Mouse (Mus musculus) spleen, adult 18-20 months (tissue): Measurements from ENCODE around the gene Nrxn1.
A peak's percentile ranks its signal among the peaks of the same experiment; 100 is the strongest.

ENCODE experiments used
- DNase-seq, 2 experiments: peaks; one replicate each; pipeline ENCODE4 v3.0.0; 2022; ENCODE audit warnings: mixed read lengths in 2 of 2

Gene Nrxn1

DNA sequence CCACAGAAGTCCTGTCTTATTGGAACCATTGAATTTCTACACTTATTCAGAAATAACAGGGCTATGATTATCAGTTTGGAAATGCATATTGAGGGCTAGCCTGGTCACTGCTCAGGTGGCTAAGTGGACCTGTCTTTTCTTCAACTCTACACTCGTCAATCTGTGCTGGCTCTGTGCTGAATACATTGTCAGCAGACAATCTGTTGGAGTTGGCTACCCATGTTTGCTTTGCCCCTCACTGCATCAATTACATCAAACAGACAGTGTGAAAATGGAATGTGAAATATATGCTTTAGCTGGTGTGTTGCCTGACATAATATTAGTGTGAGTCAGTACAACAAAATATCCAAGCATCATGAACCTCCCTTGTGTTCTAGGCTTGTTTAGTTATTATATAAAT is 438.4 kb downstream of the Nrxn1 start:
- DNase-seq = no peak

DNA sequence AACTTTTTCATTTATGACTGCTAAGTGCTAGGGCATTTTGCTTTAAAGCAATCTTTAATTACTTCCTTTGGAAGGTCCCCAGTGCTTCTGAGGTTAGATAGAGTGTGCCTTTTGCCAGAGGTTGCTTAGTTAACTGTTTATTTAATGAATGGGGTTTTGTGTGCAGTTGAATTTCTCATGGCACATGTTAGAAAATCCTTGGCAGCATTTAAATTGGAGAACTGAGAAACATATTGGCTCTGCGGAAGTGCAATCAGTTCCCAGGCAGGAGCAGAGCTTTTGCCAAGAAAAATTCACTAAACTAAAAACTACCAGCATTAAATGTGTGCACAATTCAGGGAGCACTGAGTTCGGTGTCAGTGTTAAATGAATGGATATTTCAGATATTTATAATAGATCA is 439.5 kb downstream of the Nrxn1 start:
- DNase-seq = no peak

DNA sequence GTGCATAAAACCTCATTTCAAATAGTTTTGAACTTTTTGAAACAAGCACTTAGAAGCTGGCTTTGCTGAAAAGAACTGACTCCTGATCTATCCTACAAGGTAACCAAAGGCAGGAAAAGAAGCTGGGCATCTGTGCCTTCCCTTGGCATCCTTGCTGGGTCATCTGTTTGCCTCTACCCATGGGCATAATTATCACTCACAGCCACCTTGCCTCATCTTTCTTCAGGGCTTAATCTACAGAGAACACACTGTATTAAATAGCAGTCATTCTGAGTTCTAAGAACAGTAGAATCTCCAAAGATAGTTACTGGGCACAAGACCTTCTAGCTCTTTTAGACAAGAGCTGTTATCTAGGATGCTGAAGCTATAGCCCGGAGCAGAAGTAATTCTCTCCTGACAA is 442.6 kb downstream of the Nrxn1 start:
- no peak for DNase-seq

DNA sequence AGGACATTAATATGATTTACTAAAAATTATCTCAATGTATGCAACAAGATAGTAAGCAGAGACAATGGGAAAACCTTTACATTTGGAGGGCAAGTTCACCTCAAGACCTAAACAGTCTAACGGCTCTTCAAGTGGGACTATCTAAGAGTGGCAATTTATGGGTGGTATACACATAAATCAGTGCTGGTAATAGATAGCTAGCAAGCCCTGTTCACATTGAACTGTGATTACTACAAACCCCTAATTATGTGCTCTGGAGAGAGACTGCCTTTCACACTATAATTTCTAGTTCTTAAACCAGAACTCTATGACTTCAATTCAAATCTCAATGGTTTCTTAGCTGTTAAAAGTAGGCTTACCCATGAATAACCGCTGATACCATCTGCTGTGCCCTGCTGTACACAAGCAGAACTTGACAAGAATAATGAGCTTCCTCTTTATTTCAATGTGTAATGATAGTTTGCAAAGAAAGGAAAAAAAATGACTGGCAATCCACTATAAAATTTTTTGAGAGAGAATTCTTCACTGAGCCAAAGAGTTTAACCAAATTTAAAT is 453.8 kb downstream of the Nrxn1 start:
- DNase-seq = no peak

DNA sequence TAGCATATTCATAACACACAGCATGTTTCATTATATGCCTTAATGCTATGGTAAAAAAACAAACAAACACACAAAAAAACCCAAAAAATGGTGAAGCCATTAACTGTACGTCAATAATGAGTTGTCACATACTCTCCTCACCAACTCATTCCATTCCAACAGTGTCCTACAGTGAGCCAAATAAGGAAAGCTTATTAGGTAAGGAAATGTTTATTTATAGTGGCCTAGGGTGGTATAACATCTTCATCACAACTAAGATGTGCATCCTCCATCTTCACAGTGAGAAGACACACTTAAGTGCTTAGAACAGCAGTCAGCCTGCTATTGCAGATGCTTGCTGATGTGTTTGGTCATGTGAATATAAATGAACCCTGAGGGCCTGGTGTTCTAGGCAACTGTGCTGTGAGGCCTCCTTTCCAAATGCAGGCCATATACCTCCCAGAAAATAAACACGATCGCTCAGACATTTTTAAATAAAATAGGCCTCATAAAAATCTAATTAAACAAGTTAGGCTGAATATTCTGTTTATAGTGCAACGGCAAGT is 454.6 kb downstream of the Nrxn1 start:
- DNase-seq = no peak

DNA sequence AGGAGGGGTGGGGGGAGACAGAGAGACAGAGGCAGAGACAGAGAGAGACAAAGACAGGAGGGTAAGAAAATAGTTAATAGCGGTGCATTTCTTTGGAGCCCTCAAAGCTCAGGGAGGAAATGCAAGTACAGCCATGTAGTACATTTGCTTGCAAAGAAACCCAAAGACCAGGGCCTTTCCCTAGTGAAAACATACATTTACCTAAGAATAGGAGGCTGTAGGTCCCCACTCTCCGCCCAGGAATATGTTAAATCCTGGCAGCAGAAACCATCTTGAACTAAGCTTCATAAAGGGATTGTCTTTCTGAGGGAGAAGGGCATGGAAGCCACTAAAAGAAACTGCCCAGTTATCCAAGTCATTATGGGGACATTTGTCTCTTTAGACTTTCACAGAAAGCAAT is 461.5 kb downstream of the Nrxn1 start:
- no peak for DNase-seq

DNA sequence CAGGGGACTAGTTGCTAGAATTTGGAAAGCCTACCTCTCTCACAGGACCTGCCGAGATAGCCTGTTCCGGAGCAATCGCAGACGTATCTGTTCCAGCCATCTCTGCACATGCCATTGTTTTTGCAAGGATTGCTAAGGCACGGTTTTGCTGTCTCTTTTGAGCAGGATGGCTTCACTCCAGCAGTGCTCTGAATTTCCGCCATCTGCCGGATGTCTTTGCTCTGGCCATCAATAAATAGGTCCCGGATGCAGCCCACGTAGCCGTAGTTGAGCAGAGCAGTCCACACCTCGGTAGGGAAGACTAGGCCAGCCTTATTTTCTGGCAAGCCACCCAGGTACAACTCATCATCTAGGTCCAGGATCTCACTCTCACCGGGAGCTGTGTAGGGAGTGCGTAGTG is 463.0 kb downstream of the Nrxn1 start:
- DNase-seq = no peak

DNA sequence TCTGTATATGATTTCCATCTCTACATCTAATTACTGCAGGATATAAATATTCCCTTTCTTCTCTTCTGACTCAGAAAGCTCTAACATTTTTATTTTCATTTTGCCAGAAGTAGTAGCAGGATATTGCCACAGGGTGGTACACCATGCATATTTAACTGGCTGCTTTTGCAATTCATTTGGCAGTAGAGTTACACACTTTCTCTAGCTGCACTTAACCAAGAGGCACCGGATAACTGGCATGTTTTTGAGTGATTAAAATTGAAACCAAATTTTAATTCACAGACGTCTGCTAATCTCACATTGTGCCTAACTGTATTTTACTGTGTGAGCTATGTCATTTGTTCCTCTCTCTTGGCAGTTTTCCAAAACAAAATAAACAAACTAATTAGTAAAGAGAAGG is 464.4 kb downstream of the Nrxn1 start:
- DNase-seq = no peak

DNA sequence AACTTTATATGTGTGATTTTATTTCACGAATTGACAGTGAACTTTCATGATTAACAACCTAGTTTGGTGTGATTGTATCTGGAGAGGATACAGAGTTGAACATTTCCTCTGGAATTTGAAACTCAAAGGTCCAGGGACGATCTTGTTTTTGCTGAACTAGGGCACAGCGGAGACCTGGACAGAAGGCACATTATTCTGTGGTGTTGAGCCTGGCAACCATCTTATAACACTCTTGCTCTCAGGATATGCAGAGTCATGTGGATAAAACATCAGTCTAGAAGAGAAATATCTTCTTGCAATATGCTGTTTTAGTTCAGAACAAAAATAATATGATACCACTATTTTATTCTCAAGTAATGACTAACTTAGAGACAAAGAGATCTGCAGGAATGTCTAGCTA is 464.9 kb downstream of the Nrxn1 start:
- no peak for DNase-seq

DNA sequence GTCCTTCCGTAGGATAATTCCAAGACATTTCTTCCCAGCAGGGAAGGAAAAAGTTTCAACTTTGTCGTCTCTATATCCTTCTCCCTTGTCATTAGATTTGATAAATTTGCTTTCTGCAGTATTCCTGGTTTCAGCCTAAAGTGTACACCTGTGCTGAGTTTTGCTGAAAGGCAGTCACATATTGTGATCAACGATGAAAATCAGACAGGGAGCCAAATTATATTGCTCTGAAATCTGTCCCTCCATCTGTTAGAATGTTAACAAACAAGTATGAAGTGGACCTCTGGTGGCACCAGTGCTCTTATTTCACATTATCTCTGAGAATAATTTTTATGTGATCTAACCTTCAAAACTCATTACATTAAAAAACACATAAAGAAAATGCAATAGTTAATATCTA is 465.5 kb downstream of the Nrxn1 start:
- DNase-seq = no peak

DNA sequence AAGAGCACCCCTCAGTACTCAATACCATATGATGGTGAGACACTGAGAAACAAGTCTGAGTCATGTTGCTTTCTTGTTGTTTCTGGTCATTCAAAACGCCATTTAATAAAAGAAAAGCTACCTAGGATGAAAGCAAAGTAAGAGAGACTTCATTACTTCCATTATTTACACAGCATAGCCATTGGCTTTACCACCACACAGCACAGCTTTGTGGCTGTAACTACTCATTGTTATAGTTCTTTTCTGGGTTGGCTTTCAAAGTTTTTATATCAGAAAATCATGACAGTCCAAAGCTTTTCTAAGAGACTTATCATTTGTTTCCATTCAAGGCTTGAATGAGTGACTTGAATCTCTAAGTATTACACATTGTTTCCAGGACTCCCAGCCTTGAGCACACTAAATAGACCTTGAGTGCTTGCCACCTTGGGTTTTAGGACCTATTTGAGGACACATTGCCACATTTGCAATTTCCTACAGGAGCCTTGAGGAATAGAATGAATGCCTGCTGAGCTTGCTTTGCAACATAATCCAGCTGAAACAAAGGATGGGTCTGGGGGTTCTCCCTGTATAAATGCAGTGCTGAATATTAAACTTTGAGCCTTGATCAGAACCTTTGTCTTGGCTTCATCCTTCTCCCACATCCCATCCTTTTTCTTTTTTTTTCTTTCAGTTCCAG is 468.1 kb downstream of the Nrxn1 start:
- no peak for DNase-seq

DNA sequence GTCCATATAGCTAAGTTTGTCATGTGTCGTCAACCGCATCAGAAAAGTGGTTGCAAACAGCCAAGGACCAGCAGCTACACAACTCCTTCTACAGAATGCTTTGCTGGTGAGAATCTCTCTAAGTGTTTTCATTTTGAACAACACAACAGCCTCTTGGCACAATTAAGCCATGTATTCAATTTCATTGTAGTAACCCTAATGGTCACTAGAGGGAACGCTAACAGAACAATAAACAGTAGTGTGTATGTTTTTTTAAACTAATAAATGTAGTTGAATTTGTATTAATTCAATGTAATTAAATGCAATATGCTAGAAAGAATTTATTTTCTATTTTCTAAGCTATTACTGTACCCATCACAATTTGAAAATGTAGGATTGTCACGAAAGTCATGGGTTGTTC is 471.0 kb downstream of the Nrxn1 start:
- DNase-seq = no peak

DNA sequence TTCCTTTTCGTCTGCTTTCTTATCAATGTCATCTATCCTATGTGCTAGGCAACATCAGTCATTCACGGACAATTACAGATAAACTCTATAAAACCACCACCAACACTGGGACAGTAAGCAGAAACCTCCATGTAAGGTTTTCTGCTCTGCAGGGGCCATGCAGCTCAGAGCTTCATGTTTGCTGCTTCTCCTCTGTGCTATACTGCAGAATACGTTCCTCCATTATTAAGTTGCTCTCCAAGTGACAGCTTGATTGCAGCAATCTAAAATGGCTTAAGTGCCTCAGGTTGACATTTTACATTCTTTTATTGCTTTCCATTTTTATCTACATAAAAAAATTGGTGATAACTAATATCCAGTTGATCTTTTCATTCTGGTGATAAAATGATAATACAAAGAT is 477.9 kb downstream of the Nrxn1 start:
- no peak for DNase-seq

DNA sequence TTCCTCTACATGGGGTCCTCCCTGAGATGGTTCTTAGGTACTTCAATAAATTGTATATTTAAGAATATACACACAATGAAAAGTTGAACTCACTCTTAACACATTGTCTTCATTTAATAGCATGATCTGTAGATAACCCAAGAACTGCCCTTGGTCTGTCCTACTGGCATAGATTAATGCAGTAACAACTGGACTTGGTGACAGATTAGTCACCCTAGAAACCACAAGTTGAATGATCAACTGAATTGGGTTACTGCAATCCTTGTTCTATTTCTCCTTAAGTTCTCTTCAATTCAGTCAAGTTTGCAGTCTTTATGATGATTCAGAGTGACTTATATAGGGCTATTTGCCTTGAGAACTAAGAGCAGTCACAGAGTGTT is 485.5 kb downstream of the Nrxn1 start:
- no peak for DNase-seq

DNA sequence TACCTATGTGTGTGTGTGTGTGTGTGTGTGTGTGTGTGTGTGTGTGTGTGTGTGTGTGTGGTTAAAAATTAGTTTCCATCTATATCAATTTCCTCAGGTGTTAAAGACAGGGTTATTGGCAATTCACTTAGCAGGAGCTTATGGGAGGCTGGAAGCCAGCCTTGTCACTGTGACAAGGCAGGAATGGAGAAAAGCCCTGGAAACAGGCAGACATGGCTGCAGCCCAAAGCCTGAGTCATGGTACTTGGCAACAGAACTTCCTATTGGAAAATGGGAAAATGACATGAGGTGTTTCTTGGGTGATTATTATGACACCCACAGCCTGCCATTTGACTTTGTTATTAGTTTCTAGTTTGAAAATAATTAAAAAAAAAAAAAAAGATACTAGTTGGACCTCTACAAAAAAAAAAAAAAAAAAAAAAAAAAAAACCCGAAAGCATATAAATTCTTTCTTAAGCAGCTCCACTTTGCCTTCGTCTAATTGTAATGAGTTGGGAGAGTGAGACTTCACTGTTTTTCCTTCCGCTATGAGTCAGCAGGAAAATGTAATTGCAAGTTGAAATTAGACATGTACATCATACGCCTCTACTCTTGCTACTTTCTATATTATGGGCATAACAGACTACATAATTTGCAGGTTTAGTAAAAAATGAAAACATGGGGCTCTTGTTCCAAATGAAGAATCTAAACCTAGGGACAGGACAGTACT is 486.0 kb downstream of the Nrxn1 start:
- DNase-seq = no peak

DNA sequence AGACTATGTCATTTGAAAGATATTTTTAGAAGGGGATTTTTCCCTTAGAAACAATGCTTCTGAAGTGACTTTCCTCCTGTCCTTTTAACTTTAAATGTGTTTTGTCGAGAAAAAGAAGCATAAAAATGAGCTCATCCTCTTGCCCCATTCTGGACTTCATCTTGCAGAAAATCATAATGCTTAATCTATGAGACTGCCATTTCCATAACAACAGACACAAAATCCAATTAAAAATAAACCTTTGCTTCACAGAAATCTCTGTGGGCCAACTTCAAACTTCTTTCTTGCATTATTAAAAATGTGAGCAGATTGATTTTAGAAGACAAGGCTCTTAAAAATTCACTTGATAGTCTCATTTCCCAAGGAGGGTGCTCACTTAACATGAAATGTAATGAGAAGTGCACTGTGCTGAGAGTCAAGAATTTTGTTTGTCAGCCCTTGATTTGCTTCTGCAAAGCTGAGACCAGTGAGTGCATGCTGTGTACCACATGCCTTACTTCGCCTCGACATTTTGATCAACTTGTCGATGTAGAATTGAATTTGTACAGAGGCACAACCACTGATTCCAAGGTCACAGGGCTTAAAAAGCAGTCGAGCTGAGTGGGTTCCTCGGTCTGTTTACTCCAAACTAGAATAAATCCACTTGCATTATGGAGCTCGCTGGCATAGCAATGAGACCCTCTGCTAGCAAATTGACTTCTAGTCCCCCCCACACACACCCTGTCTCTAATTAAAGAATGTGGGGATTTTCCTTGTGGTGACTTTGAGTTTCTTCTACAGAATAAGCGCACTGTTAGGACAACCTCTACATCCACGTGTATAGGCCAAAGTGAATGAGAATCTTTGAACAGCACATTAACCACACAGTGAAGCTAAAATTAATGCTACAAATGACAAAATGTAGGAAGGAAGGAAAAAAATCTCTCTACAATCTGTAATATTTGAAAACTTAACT is 493.0 kb downstream of the Nrxn1 start:
- no peak for DNase-seq

DNA sequence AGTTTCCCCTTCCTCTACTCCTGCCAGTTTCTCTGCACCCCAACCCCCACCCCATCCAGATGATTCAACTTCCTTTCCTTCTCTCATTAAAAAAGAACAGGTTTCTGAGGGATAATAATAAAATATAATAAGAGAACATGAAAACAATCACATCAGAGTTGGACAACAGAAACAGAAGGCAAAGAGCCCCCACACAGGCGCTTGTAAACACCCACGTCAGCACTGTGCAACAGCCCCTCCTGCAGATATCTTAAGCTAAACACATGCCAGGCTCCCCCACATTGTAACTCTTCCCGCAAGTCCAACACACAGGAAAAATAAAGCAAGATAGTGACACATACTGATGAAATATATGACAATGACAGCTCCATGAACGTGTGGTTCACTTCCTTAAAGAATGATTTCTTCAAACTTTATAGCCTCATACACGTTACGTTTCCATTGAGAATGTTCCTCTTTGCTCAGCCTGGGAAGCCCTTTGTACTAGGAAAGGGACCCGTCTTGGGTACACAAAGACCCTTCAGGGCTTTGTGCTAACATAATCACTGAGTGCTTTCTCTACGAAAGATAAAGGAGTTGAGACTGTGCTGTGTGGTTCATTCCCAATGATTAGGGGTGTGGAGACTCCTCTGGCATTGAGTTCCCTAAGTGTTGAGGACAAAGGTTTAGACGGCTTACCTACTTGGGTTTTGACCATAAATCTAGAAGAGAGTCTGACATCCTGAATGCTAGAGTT is 497.9 kb downstream of the Nrxn1 start:
- DNase-seq = no peak

DNA sequence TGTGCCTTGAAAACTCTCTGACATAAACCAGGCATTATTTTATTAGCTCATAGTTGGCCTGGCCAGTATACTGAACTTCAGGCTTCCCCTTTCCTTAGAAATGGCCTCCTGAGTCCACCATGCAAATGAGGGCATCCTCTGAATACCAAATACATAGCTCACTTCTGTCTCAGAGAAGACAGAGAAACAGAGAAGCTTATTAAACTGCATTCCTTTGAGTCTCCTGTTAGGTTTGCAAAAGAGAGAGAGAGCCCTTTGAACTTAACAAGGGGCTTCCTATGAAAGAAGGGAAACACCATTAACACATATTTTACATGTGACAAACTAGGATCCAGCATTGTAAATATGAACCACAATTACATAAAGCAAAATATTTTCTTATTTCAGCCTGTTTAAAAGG is 506.0 kb downstream of the Nrxn1 start:
- no peak for DNase-seq

DNA sequence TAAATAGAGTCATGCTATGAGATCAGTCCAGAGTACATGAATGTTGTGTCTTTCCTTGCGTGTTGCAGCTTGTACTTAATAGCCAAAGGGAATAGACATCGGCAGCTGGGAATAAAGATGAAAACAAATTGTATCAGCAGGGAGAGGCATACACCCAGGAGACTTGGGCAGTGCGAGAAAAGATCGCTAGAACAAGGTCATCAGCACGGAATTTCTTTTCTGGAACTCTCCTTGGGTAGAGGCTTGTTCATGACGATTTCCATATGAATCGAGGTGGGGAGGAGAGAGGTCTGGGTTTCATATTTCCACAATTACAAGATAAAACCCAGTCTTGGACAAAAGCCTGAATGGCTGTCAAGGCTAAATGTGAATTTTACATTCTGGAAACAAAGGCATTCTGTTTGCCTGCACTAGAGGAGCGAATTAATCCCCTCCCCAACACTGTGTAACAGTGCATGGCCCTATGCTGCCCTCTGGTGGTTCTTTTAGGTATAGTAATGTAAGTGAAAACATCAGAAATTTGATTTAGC is 508.1 kb downstream of the Nrxn1 start:
- DNase-seq = peak in 1 of 2 experiments; percentile 1

DNA sequence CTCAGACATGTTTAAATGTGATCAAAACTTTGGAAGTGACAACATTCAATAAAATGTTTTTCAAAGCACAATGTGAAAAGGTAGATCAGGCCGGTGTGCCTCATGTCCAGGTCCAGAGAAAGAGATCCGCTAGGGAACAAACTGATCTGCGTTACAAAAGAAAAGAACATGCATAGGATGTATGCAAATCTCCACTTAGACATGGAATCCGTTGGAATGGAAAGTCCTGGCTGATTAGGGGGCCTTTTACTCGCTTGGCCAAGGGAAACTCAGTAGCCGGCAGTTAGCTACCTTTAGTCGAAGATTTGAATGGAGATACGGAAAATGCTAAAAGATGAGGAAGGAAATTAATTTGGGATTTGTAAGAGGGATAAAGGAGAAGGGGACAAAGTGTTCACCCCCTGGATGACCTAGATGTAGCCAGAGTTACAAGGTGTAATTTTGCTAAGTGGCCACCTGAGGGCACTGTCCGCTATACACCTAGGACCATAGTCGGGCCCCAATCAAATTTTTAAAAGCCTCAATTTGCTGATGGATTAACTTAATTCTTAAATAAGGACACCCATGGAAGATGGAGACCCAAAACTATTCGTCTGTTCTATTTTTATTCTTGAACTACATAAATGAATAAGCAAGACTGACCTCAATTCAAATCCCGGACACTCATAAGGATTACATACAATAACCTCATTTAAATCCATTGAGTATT is 508.9 kb downstream of the Nrxn1 start:
- no peak for DNase-seq

DNA sequence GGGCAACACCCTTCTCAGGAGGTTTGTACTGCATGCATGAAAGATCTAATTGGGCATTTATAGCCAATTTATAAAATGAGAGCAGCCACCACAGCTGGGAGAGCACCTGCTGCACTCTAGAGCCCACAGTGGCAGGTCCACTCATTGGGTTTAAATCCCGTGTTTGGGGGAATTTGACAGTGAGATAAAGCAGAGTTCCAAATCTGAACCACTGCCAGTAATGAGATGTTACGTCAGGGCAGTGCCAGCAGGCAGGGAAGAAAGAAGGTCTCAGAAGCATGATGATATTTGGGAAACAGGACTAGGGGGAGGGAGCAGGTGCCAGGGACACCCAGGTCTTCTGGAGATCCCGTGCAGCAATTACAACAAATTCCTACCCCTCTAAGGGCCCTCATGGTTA is 509.7 kb downstream of the Nrxn1 start:
- no peak for DNase-seq
